Mouse (Mus musculus) brain, embryonic 14.5 days (tissue): ENCODE results near the gene Haus2.

ENCODE experiments used
- CTCF ChIP-seq: fragments of 200-500 bp; IDR thresholded peaks from 2 replicates; pipeline ENCODE4 v1.5.1; 2012; ENCODE audit warnings: inconsistent platforms, mild to moderate bottlenecking, moderate library complexity, borderline replicate concordance; ENCODE audit not compliant: insufficient read depth, insufficient read length; ENCODE audit errors: extremely low read depth
- POLR2A ChIP-seq: fragments of 200-500 bp; IDR thresholded peaks from 2 replicates; pipeline ENCODE4 v1.6.1; 2012; ENCODE audit warnings: mild to moderate bottlenecking, inconsistent platforms, borderline replicate concordance; ENCODE audit not compliant: poor library complexity, insufficient read depth, insufficient read length, severe bottlenecking; ENCODE audit errors: extremely low read depth

DNA sequence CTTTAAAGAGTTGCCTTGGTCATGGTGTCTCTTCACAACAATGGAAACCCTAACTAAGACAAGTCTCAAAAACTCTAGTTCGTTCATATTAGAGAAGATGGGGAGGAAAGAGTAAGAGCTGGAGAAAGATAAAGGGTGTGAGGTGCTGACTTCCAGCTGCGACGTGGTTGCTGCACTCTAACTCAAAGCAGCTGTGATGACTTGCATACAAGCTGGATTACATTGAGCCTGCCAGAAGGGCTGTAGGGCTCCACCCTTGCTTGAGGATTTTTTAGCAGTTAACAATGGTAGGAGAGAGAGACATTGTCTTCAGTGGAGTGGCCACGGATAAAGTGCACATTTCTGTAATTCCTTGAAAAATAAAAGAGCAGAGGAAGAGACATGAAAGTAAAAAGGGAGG, 37.6 kb downstream of the Haus2 start:
- TF ChIP-seq CTCF, result no peak
- TF ChIP-seq POLR2A, result no peak
